Mouse (Mus musculus): Measurements from ENCODE around the gene Gm47995.

DNA sequence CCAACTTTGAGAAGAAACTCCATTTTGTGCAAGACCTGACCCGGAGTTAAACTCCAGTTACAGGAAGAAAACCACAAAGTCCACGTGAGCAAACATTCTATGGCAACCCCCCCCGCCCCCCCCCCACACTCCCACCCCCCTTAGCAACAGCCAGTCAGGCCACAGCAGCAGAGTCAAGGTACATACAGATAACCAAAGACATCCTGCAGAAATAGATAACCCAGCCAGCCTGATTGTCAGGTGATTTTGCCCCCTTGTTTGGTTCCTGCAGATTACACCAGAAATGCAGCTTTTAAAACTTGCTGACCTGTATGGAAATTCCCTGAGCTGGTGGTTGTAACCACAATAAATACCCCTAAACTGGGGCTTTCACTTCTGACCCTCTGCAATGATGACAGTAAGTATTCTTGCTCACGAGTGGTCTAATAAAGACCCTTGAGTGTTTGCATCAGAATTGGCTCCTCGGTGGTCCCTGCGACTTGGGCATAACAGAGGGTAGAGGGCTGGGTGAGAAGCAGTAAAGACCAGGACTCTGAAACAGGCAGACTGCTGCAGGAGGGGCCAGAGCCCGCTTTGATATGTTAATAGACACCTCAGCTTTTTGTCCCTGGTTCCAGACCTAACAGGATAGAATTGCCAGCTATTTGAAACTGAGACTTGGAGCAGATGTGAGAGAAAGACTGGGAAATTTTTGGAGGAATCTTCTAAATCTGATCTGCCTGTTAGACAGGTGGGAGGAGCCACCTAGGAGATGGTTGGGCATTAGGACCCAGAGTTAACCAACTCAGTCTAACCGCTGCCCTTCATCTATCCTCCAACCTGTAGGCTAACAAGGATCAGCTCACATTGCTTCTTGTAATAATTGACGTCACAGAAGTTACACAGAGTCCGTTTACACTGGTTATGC lies 21.0 kb upstream of the Gm47995 start:
- no peak for TF ChIP-seq CTCF (IDR thresholded peaks at IDR 0.05; ENCODE audit: borderline replicate concordance, insufficient read depth, low read depth, low read length)
- TF ChIP-seq POLR2A (IDR thresholded peaks at IDR 0.05; ENCODE audit: borderline replicate concordance, insufficient read depth, low read length) = no peak

Data from cerebellum, adult 2 months (tissue).